Mouse (Mus musculus): ENCODE data around the gene Nfix. TPM values are rescaled to one million over a fixed set of nuclear protein-coding genes. Genes with fewer than 3 reads are reported as not detected.

Nfix gene
- polyA plus RNA-seq, 1 experiment from 2014 or later = 7.7 TPM

GRCm38 (mm10) chr8:84776569-84776968 lies 23.6 kb downstream of the Nfix start:
- H3K9me3 ChIP-seq (ENCODE audit: control insufficient read depth, low read length) = no peaks in the 10 kb centered on the region
- no peak overlapping the region for H3K27ac ChIP-seq (ENCODE audit: low read depth, low read length)
- no peaks in the 10 kb centered on the region for H3K36me3 ChIP-seq (ENCODE audit: control insufficient read depth, insufficient read depth, low read length)
- no peak overlapping the region for H3K9ac ChIP-seq (ENCODE audit: low read length)
- DNase-seq (ENCODE audit: low spot score) = no peak
- no peak overlapping the region for H3K4me2 ChIP-seq (ENCODE audit: low read depth, low read length, severe bottlenecking)
- ATAC-seq (replicated peaks; ENCODE audit: low FRiP score) = no peak
- peaks cover 83% of the 10 kb centered on the region for H3K27me3 ChIP-seq (ENCODE audit: control insufficient read depth, insufficient read depth, low read length)
- H3K4me1 ChIP-seq (replicated peaks; ENCODE audit: control insufficient read depth, insufficient read depth, low read length) = peaks cover 35% of the 10 kb centered on the region
- no peak overlapping the region for H3K4me3 ChIP-seq (ENCODE audit: low read depth, low read length)
- WGBS = 11% methylated on average over 1 of the region's 1 CpGs

GRCm38 (mm10) chr8:84775621-84776113 lies 24.5 kb downstream of the Nfix start:
- H3K36me3 ChIP-seq (ENCODE audit: control insufficient read depth, insufficient read depth, low read length) = no peaks in the 10 kb centered on the region
- ATAC-seq (replicated peaks; ENCODE audit: low FRiP score) (no peak), DNase-seq (ENCODE audit: low spot score) (no peak)
- H3K9ac ChIP-seq (ENCODE audit: low read length) = no peak overlapping the region
- no peak overlapping the region for H3K4me2 ChIP-seq (ENCODE audit: low read depth, low read length, severe bottlenecking)
- H3K4me1 ChIP-seq (replicated peaks; ENCODE audit: control insufficient read depth, insufficient read depth, low read length) = peaks cover 41% of the 10 kb centered on the region
- no peaks in the 10 kb centered on the region for H3K9me3 ChIP-seq (ENCODE audit: control insufficient read depth, low read length)
- H3K27me3 ChIP-seq (ENCODE audit: control insufficient read depth, insufficient read depth, low read length) = peaks cover 85% of the 10 kb centered on the region
- no peak overlapping the region for H3K27ac ChIP-seq (ENCODE audit: low read depth, low read length)
- 3% methylated on average over 7 of the region's 7 CpGs for WGBS
- H3K4me3 ChIP-seq (ENCODE audit: low read depth, low read length) = no peak overlapping the region

GRCm38 (mm10) chr8:84775105-84775591 lies 25.0 kb downstream of the Nfix start:
- Histone ChIP-seq H3K27me3 (ENCODE audit: control insufficient read depth, insufficient read depth, low read length) (peaks cover 88% of the 10 kb centered on the region), H3K27ac (ENCODE audit: low read depth, low read length) (no peak overlapping the region), H3K4me2 (ENCODE audit: low read depth, low read length, severe bottlenecking) (peak overlapping the region; percentile 21; the same call in 1 of the 2 replicates), H3K9ac (ENCODE audit: low read length) (no peak overlapping the region), H3K9me3 (ENCODE audit: control insufficient read depth, low read length) (no peaks in the 10 kb centered on the region), H3K36me3 (ENCODE audit: control insufficient read depth, insufficient read depth, low read length) (no peaks in the 10 kb centered on the region), H3K4me3 (ENCODE audit: low read depth, low read length) (no peak overlapping the region), H3K4me1 (replicated peaks; ENCODE audit: control insufficient read depth, insufficient read depth, low read length) (peaks cover 42% of the 10 kb centered on the region)
- ATAC-seq (replicated peaks; ENCODE audit: low FRiP score) (no peak), DNase-seq (ENCODE audit: low spot score) (no peak)
- 2% methylated on average over 13 of the region's 13 CpGs for WGBS

- Histone ChIP-seq H3K4me1 (replicated peaks; ENCODE audit: control insufficient read depth, insufficient read depth, low read length) (peaks cover 38% of the 10 kb centered on the region), H3K9ac (ENCODE audit: low read length) (no peak overlapping the region), H3K27ac (ENCODE audit: low read depth, low read length) (peak overlapping the region; percentile 31; the same call in 1 of the 2 replicates), H3K4me3 (ENCODE audit: low read depth, low read length) (no peak overlapping the region), H3K27me3 (ENCODE audit: control insufficient read depth, insufficient read depth, low read length) (peaks cover 87% of the 10 kb centered on the region), H3K9me3 (ENCODE audit: control insufficient read depth, low read length) (no peaks in the 10 kb centered on the region), H3K4me2 (ENCODE audit: low read depth, low read length, severe bottlenecking) (peak overlapping the region; percentile 29), H3K36me3 (ENCODE audit: control insufficient read depth, insufficient read depth, low read length) (no peaks in the 10 kb centered on the region)
- ATAC-seq (replicated peaks; ENCODE audit: low FRiP score) (no peak), DNase-seq (ENCODE audit: low spot score) (peak; percentile 67)
- 1% methylated on average over 10 of the region's 10 CpGs for WGBS
Observed at GRCm38 (mm10) chr8:84774473-84774911, 25.7 kb downstream of the Nfix start.

- no peak overlapping the region for H3K27ac ChIP-seq (ENCODE audit: low read depth, low read length)
- 0 out of 2 replicates have a peak overlapping the region, but pooled peaks have one; percentile 20 for H3K9ac ChIP-seq (ENCODE audit: low read length)
- H3K4me2 ChIP-seq (ENCODE audit: low read depth, low read length, severe bottlenecking) = peak overlapping the region; percentile 48
- DNase-seq (ENCODE audit: low spot score) = peak; percentile 77
- WGBS = 1% methylated on average over 17 of the region's 19 CpGs
- peaks cover 36% of the 10 kb centered on the region for H3K4me1 ChIP-seq (replicated peaks; ENCODE audit: control insufficient read depth, insufficient read depth, low read length)
- no peaks in the 10 kb centered on the region for H3K9me3 ChIP-seq (ENCODE audit: control insufficient read depth, low read length)
- H3K4me3 ChIP-seq (ENCODE audit: low read depth, low read length) = peak overlapping the region; percentile 17
- H3K27me3 ChIP-seq (ENCODE audit: control insufficient read depth, insufficient read depth, low read length) = peaks cover 85% of the 10 kb centered on the region
- ATAC-seq (replicated peaks; ENCODE audit: low FRiP score) = peak; percentile 65; the same call in 1 of the 2 replicates
- no peaks in the 10 kb centered on the region for H3K36me3 ChIP-seq (ENCODE audit: control insufficient read depth, insufficient read depth, low read length)
Observed at GRCm38 (mm10) chr8:84773833-84774232, 26.3 kb downstream of the Nfix start.

GRCm38 (mm10) chr8:84773304-84773703 lies 26.8 kb downstream of the Nfix start:
- DNase-seq (ENCODE audit: low spot score) = no peak
- under 1% methylated on average over 9 of the region's 9 CpGs for WGBS
- H3K4me1 ChIP-seq (replicated peaks; ENCODE audit: control insufficient read depth, insufficient read depth, low read length) = peaks cover 34% of the 10 kb centered on the region
- peaks cover 83% of the 10 kb centered on the region for H3K27me3 ChIP-seq (ENCODE audit: control insufficient read depth, insufficient read depth, low read length)
- H3K4me3 ChIP-seq (ENCODE audit: low read depth, low read length) = peak overlapping the region; percentile 17
- ATAC-seq (replicated peaks; ENCODE audit: low FRiP score) = no peak
- H3K27ac ChIP-seq (ENCODE audit: low read depth, low read length) = no peak overlapping the region
- H3K9me3 ChIP-seq (ENCODE audit: control insufficient read depth, low read length) = no peaks in the 10 kb centered on the region
- H3K36me3 ChIP-seq (ENCODE audit: control insufficient read depth, insufficient read depth, low read length) = no peaks in the 10 kb centered on the region
- 0 out of 2 replicates have a peak overlapping the region, but pooled peaks have one; percentile 20 for H3K9ac ChIP-seq (ENCODE audit: low read length)
- peak overlapping the region; percentile 48 for H3K4me2 ChIP-seq (ENCODE audit: low read depth, low read length, severe bottlenecking)

- Histone ChIP-seq H3K4me1 (replicated peaks; ENCODE audit: control insufficient read depth, insufficient read depth, low read length) (peaks cover 32% of the 10 kb centered on the region), H3K9ac (ENCODE audit: low read length) (no peak overlapping the region), H3K27ac (ENCODE audit: low read depth, low read length) (no peak overlapping the region), H3K36me3 (ENCODE audit: control insufficient read depth, insufficient read depth, low read length) (no peaks in the 10 kb centered on the region), H3K4me2 (ENCODE audit: low read depth, low read length, severe bottlenecking) (0 out of 2 replicates have a peak overlapping the region, but pooled peaks have one; percentile 18), H3K4me3 (ENCODE audit: low read depth, low read length) (no peak overlapping the region), H3K9me3 (ENCODE audit: control insufficient read depth, low read length) (no peaks in the 10 kb centered on the region), H3K27me3 (ENCODE audit: control insufficient read depth, insufficient read depth, low read length) (peaks cover 79% of the 10 kb centered on the region)
- 0% methylated on average over 3 of the region's 3 CpGs for WGBS
- no peak for DNase-seq (ENCODE audit: low spot score)
- no peak for ATAC-seq (replicated peaks; ENCODE audit: low FRiP score)
Observed at GRCm38 (mm10) chr8:84772628-84773027, 27.5 kb downstream of the Nfix start.

GRCm38 (mm10) chr8:84771941-84772378 lies 28.2 kb downstream of the Nfix start:
- WGBS = 1% methylated on average over 34 of the region's 34 CpGs
- Histone ChIP-seq H3K9me3 (ENCODE audit: control insufficient read depth, low read length) (no peaks in the 10 kb centered on the region), H3K4me2 (ENCODE audit: low read depth, low read length, severe bottlenecking) (peak overlapping the region; percentile 31; the same call in 1 of the 2 replicates), H3K4me3 (ENCODE audit: low read depth, low read length) (peak overlapping the region; percentile 2; the same call in 1 of the 2 replicates), H3K36me3 (ENCODE audit: control insufficient read depth, insufficient read depth, low read length) (no peaks in the 10 kb centered on the region), H3K4me1 (replicated peaks; ENCODE audit: control insufficient read depth, insufficient read depth, low read length) (peaks cover 32% of the 10 kb centered on the region), H3K27me3 (ENCODE audit: control insufficient read depth, insufficient read depth, low read length) (peaks cover 79% of the 10 kb centered on the region), H3K27ac (ENCODE audit: low read depth, low read length) (no peak overlapping the region), H3K9ac (ENCODE audit: low read length) (no peak overlapping the region; the same call in 1 of the 2 replicates)
- ATAC-seq (replicated peaks; ENCODE audit: low FRiP score) (no peak), DNase-seq (ENCODE audit: low spot score) (peak; percentile 66)
